Mouse (Mus musculus) liver, postnatal 0 days (tissue): ENCODE data around the gene Zdhhc18.

ENCODE experiments used
- CTCF ChIP-seq: sonication (generic); IDR thresholded peaks from 2 replicates; pipeline ENCODE4 v1.5.1; 2016; ENCODE audit warnings: antibody characterized with exemption, low read depth
- EP300 ChIP-seq: IDR thresholded peaks from 2 replicates; pipeline ENCODE4 v1.6.1; 2016; ENCODE audit warnings: antibody characterized with exemption, low read depth, mild to moderate bottlenecking

DNA sequence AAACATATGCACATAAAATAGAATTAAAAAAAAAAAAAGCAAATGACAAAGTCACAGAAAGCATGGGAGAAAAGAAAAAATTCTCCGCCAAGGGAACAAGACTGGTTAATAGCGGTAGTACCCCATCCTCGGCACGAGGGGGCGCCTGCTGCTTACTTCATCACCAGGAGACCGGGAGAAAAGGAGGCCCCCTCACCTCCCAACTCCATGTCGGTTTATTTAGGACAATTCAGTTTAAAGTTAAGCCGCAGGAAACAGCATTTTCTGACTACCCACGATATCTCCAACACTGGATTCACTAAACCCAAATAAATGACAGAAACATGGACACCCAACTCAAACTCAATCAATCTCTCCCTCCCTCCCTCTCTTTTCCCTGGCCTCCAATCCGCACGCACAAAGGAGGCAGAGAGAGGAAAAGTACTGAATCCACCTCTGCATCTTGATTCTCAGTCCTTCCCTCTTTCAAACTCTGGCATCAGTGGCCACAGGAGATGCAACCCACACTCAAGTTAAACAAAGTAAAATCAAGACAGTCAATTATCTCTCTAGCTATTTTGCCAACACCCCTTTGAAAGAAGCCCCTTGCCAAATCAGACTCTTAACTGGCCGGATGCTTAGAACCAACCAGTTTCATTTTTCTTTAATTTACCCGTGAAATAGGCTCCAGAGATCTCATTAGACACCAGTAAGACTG is 21.4 kb upstream of the Zdhhc18 start:
- TF ChIP-seq CTCF (peak; percentile 93), EP300 (no peak)
